Mouse (Mus musculus): ENCODE data around the gene Gtf3a. TPM values are rescaled to one million over a fixed set of nuclear protein-coding genes. Genes with fewer than 3 reads are reported as not detected.
"Not testable (repeated sequence)": the region's sequence is repeated elsewhere in the genome, so short reads cannot be mapped to it uniquely, and the experiment has no call there.

Gtf3a gene
- 34.9 and 36.1 TPM in 2 replicates for total RNA-seq (2021)
- long read RNA-seq, transcript Gtf3a-204 (9 exons, 1,298 nt), result major isoform, 27 of 40 reads
- long read RNA-seq, partial matches to known transcripts, result 7 of 40 reads
- long read RNA-seq, other reads (novel, unspliced or antisense), result 2 of 40 reads

DNA sequence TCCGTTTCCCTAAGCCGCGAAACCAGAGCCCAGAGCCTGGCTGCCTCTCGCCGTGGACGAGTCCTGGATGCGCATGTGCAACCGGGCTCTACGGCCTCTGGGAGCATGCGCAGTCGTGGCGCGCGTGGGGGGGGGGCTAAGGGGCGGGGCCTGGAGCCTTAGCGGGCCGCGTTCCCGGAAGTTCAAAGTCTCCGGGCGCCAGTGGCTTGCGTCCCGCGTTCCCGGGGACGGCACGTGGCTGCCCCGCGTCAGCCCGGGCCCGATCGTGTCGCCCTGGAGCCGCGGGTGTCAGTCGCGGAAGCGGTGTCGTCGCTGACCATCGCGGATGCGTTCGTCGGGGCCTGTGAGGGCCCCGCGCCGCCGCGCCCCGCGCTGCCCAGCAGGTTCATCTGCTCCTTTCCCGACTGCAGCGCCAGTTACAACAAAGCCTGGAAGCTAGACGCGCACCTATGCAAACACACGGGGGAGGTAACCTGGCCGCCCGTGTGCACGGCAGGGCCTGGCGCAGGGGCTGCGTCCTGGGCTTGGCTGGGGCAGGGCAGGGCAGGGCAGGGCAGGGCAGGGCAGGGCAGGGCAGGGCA is at the start of gene Gtf3a:
TSS of gene Gtf3a (plus strand) at position 150 of the 581 bp plus-strand sequence.
- DNase-seq, result peak; percentile 85

DNA sequence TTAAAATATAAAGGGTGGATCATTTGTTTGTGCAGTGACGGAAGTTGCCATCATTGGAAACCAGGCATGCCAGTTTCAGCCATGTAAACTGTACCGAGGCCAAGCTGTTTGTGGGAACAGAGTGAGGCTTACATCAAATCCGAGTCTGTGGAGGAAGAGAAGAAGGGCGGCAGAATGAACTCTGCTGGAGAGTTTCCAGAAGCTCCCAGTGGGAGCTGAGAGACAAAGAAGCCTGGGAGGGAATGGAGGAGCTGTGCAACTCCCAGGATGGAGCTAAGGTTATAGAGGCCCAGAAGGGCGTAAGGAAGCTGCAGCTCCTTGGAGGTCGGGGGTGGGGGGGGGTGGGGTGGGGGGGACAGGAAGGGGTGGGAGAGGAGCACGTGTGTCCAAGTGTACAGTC is 48.1 kb upstream of the Gtf3a start:
- DNase-seq, result no peak

DNA sequence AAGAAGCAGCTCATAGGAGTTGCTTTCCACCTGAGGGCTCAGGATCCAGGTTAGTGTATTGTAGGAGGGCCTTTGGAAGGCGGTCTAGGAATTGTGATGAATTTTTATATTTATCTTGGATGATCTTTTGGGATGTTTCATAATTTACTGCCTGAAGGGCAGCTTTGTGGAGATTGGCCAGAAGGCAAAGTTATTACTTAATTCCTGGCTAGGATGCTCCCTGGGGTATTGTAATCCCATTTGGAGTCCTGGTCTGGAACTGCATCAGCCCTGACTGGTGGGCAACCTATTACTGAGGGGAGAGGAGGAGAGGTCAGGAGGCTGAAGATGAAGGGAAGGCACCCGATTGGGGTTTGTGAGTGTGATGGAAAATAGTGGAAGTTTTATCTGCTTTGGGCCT is 47.0 kb upstream of the Gtf3a start:
- DNase-seq, result no peak

DNA sequence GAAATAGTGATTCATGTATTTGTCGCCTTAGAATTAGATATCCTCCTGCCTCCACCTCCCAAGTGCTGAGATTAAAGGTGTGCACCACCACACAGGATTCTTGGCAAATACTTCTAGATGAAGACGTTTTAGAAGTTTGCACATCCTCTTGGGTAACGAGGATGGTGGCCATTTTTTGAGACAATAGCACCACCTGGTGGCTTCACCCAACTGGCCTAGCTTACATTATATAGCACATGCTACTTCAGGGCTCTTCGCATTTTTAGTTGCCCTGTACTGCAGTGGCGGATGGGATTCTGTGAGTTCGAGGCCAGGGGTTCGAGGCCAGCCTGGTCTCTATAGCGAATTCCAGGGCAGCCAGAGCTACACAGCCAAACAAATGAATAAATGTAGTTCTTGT is 44.1 kb upstream of the Gtf3a start:
- DNase-seq, result peak; percentile 72

DNA sequence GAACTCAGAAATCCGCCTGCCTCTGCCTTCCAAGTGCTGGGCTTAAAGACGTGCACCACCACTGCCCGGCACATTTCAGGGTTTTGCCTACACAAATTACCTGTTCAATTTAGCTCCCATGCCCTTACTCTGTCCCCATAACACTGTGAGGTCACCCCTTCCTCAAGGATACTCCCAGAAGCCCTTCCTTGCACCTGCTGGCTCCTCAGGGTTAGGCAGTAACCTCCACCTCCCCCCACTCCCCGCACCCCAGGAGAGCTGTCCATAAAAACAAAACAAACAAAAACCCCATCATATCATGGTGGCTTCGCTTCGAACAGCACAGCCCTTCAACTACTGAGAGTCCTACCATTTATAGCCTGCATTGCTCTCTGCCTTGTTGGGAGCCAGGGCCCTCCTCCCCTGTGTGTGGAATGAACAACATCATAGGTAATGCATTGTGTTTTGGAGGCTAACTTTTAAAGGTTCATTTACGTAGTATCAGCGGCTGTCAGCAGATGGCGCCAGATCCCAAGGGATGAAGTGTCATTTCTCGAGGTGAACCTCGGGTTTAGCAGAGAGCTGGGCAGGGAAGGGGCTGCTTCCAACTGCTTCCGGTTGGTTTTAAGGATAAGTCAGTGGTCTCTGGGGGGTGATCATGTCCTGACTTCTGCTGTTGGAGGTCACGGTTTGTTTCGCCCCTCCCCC is 42.8 kb upstream of the Gtf3a start:
- DNase-seq, result peak; percentile 77

DNA sequence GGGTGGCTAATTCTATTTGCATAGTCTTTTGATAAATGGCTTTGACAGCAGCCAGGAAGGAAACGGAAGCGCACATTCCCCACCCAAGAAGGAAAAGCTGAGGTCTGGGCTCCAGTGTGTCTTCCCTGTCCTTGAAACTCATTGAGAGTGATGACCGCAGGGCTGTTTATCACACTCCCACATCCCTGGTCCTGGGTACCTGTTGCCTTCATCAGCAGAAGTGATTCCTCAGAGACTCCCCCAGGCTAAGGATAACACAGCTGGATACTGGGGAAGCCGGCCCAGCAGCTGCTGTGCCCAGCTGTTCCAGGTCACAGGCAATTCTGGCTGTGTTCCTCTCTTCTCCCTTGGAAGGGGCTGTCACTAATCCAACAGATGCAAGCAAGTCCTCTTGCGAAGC is 40.9 kb upstream of the Gtf3a start:
- DNase-seq, result no peak

DNA sequence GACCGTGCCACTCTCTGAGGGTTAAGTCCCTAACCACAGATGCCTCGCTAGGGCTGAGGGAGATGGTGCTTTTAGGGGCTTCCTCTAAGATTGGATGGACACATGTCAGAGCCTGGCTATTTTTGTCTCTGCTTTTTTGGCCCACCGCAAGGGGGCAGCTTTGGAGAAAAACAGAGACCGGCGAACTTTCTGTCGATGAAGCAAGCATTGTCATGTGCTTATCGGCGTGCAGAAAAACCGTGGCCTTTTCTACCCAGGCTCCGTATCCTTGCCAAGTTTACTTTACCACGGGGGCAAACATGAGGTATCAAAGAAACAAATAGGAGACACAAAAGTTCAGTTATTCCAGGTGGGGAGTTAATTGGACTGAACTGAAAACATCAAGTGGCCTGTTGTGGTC is 39.8 kb upstream of the Gtf3a start:
- no peak for DNase-seq

DNA sequence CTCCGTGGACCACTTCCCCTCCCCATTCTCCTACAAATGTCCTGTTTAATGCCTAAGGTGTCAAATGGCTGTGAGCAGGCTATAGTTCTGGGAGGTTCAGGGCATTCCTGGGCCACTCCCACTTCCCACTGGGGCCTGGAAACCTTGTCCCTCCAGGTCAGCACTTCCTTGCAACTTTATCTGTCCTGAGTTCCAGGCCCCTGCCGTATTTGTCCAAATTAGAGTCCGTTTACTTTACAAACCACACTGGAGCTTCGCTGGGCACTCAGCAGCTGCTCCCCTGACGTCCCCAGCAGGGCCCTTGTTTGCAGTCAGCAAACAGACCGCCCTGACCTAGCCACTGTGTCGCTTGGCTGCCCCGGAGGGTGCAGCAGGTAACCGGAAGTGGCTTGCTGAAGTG is 36.3 kb upstream of the Gtf3a start:
- DNase-seq, result no peak

DNA sequence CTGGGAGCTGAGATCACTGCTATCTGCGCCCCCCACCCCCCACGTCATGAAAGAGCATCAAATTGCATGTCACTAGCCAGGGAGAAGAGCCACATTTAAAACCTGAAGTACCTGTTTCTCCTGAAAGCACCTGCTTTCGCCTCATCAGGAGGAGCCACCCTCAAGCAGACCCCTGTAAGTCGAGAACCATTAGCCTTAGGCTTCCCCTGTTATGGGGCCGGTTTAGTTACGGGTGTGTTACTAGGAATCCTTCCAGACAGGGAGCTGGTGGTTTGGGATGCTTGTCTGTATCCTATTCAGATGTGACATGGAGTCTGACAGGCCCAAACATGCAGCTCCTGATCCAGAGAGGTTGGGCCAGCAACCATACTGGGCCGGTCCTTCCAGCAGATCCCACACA is 35.1 kb upstream of the Gtf3a start:
- DNase-seq, result no peak

DNA sequence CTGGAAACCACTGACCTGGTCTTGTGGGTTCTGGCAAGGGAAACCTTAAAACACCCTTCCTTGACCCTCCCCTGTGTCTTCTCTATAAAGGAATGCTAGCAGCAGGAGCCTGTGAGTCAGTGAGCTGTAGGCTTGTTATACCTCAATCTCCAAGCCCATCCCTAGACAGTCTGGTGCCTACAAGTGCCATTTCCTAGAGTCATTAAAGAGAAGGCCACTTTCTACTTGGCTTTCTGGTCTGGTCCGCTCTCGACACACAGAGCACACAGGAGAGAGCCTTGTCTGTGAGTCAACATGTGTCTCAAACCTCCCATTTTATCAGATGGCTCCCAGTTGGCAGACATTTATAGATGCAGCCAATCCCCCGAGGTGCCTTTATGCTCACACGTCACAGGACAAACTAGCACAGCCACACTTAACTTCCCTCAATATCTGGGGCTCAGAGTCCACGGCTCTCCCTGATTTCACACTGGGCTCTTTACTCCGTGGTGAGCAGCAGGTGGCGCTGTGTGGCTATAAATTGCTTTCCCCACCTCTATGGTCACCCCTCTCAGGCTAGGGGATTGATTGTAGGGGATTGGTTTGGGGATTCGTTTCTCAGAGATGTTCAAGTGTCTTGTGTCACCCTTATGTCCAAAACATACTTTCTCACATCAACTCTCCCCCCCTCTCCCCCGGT is 34.2 kb upstream of the Gtf3a start:
- DNase-seq, result peak; percentile 73

DNA sequence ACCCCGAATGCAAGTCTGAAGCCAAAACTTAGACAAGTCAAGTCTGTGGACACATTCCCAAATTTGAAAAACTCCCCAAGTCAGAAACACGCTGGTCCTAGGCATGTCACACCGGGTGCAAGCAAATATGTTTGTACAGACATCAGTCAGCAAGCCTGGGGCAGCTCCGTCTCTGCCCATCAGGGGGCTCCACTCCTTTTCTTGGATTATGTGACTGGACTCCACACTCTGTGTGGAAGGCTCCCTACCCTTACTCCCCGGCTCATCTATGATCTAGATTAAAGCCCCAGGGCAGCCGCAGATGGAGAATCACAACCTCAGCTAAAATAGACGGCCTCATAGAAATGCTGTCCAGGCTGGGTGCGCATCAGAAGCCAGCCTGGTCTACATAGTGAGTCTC is 32.2 kb upstream of the Gtf3a start:
- DNase-seq, result no peak

DNA sequence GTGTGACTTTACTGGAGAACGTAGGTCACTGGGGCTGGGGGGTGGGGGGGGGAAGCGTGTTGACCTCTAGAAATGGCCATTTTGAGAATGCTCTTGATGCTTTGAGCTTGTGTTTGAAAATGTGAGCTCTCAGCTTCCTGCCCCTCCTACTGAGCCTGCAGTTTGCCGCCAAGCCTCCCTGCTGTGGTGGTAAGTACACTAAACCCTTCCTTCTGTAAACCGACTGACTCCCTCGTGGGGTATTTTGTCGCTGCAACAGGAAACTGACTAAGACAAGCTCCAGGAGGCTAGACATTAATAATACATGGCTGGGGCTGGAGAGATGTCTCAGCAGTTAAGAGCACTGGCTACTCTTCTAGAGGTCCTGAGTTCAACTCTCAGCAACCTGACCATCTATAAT is 31.7 kb upstream of the Gtf3a start:
- DNase-seq, result no peak

DNA sequence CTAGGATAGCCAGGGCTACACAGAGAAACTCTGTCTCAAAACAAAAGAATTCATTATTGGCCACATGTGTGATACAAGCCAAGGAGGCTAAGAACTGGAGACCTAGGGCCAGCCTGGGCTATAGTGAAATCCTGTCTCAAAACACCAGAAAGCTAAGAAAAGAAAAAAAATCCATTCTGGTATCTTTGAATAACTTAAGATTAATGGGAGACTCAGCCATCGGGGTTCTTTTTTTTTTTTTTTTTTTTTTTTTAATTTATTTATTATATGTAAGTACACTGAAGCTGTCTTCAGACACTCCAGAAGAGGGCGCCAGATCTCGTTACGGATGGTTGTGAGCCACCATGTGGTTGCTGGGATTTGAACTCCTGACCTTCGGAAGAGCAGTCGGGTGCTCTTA is 31.1 kb upstream of the Gtf3a start:
- DNase-seq, result not testable (repeated sequence)

DNA sequence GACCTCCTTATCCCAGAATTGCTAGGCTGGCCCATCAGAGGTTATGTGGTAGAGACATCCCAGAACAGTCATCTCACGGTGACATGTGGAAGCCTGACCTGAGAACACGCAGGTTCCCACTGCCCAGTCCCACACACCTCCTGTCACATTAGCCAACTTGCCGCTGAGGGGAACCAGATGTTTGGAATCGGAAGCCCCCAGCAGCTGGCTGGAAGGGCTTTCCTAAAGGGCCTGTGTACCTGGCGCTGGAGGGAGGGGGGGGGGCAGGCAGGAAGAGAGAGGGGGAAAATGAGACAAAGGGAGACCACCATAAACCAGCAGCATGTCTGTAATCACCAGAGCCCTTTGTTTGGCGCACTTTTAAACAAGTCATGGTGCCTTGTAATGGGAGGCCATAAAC is 28.6 kb upstream of the Gtf3a start:
- no peak for DNase-seq

DNA sequence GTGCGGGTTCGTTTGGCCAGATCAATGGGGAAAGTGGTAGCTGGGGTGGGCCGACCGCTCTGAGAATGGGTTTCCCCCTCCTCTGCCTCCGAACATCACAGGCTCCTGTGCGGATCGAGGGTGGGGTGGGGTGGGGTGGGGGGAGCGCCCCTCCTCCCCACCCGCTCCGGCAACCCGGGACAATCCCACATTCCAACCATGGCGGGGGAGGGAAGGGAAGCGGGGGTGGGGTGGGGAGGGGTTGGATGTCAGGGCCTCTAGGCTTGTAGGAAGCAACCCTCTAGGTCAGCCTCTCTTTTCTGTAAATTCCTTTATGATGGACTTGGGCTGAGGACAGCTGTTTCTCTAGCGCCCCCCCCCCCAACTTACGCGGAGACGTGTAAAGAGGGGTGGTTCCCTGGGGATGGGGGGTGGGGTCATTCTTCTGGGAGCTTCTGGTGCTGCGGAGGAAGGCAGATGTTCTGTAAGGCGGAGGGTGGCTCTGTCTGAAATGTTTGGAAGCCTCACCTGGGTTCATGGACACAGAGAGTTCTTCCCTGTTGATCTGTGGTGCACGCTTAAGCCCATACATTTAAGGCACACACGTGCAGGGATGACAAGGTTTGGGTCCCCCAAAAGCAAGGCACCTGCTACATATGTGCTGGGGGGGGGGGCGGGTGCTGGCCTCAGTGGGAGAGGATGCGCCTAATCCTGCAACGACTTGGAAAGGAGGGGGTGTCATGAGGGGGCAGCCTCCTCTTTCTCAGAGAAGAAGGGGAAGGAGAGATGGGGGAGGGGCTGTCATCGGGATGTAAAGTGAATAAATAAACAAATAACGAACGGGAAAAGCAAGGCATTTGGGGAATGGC is 27.9 kb upstream of the Gtf3a start:
- no peak for DNase-seq

DNA sequence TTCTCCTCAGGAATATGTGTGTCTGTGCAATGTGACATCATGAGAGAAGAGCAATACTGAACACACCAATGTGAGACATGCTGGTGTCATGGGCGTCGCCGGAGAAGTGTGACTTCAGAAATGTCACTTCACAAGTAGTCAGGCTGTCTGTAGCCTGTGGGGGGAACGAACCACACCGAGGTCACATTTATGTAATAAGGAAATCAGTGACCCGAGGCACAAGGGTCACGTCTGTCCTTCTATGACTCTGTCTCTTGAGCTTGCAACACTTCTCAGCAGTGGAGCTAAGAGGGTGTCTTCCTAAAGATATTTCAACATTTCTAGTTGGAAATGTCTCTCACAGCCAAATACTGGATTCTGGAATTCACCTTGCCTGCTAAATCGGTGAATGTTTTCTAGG is 27.2 kb upstream of the Gtf3a start:
- DNase-seq, result no peak

DNA sequence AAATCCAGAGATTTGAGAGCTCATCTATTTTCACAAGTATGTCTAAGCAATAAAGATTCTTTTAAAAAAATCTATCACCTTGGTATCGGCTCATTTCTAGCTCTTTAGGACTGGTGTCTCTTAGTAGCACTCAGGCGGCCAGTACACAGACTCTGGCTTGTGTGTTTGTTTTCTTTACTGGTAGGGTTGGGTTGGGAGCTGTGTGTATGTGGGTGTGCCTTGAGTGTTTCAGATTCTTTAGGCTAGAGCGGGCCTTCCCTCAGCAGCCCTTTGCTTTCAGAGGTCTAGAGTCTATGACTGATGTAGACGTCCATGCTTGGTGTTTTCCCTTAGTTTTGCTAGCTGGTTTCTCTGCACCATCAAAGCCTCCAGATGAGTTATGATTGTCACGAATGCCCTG is 24.9 kb upstream of the Gtf3a start:
- no peak for DNase-seq

DNA sequence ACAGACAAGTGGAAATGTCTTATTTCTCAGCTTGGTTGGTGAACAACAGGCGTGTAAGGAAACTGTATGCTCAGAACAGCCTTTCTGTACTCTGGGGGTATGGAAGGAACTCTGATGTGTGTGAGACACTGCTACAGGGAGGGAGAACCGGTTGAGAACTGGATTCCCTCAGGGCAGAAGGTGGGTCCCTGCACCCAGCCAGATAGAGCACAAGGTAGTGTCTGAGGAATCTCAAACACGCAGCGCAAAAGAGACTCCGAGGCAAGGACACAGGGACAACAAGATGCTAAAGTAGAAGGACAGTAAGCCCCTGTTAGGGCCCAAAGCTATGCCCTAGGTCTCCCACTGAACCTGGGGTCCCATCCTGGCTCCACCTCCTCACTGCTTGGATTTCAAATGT is 21.8 kb upstream of the Gtf3a start:
- no peak for DNase-seq

DNA sequence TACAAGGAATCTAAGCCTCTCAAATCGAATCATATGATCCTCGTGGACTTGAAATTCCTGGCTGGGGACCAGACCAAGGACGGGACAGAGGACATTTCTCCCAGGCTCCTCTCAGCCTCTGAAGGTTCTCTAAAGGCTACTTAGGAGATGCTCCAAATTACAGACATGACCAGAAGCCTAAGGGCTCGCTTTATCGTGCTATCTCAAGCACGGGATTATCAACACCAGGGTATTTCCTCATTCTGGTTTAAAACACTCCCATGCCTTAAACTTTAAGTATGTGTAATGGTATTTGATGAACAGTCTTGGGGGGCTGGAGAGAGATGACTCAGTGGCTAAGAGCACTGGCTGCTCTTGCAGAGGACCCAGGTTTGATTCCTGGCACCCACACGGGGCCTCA is 17.0 kb upstream of the Gtf3a start:
- DNase-seq, result no peak

DNA sequence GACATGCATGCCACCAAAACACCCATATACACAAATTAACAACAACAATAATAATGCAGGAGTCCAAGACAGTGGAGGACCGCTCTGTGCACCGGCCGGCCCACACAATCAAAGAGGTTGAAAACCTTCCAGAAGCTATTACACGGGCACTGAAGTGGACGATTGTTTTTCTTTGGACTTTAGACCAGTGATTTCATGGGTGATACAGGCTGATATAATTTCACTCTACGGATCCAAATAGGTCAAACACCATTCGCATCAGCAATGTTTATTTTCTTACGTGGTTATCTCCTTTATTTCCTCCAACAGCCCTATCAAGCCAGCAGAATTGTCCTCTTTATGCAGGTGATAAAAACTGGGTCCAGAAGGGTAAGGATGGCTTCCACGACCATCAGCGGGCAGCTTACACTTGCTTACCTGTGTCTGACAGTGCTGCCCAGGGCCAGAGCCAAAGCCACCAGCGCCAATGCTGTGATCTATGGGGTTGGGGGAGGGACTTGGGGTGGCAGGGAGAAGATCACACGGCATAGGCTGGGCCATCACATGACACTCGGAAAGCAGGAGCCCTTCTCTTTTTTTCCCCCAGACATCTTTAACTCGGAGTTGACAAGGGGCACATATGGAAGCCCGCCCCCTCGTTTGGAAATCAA is 16.4 kb upstream of the Gtf3a start:
- no peak for DNase-seq

DNA sequence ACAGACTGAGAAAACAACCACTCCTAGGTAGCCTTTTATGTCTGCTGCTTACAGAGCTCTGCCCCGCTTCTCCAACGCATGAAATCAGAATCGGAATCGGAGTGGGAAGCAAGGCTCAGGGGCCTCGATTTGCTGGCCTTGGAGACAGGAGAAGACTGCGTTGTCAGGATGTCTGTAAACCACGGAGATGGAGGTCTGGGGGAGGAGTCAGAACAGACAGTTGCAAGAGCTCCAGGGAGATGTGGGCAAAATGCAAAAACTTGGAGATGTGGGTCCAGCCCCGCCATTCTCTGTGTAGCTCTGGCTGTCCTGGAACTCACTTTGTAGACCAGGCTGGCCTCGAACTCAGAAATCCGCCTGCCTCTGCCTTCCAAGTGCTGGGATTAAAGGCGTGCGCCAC is 15.0 kb upstream of the Gtf3a start:
- DNase-seq, result no peak
